Mouse (Mus musculus): ENCODE data around the gene Ints7. TPM values are rescaled to one million over a fixed set of nuclear protein-coding genes. Genes with fewer than 3 reads are reported as not detected.

Gene Ints7
- polyA plus RNA-seq, 1 experiment: 17.4 TPM

DNA sequence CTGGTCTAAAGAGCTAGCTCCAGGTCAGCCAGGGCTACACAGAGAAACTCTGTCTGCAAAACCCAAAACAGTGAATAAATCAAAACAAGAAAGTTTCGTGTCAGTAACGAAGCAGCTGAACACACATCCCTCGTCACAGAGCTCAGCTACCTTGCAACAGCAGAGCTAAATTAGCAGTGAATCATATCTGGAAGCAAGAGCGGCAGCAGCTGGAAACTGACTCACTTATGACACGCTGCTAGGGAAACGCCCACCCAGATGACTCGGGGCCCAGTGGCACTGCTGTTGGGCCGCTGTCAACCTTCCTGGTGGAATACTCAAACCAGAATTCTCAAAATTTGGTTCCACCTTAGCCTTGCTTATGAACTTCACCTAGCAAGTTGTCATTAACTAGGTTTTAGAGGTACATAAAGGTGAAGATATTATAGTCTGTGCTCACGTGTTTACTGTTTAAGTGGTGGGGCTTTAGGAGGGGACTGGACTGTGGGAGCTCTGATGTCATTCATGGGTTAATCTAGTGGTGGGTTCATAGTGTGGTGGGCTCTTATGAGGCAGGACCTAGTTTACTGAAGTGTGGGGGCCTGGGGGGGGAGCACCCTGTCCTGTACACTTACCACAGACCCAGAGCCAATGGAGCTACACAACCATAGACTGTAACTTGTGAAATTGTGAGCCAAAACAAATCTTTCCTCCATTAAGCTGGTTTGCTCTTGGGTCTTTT, 86.9 kb downstream of the Ints7 start:
- DNase-seq: no peak

DNA sequence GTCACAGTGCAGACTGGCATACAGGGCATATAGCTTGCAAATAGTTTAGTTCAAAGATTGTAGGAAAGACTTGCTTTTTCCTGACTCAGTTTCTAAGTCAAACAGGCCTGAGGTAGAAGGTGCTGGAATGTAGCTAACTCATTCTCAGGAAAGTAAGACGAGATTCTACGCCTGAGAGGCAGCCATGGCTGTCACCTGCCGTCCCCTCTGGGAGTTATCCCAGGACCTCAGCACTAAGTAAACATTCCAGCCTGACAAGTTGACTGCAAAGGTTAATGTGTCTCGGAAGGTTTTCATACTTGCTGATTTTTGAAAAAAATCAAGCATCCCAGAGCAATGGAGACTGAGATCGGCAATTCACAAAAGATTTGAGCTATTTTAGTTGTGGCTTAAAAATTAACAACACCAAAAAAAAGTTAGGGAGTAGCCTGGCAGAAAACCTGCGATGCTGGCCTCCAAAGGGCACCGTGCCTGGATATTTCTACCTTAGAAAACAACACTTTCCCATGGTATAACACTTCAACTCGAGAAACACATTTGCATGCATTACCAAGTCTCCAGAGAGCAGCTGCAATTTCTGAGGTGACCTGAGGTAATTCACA, 87.6 kb downstream of the Ints7 start:
- Histone ChIP-seq H3K4me1 (ENCODE audit: control insufficient read depth, insufficient read depth, low read length) (no peaks in the 10 kb centered on the region; the same call in 1 of the 2 replicates), H3K4me3 (replicated peaks; ENCODE audit: extremely low read depth, low read depth, low read length) (no peak overlapping the region)
- no peak for DNase-seq
- WGBS: 41% methylated on average over 8 of the region's 8 CpGs
- no peak for TF ChIP-seq POLR2A (IDR thresholded peaks at IDR 0.05; ENCODE audit: borderline replicate concordance, extremely low read depth, low read depth, low read length)
- TF ChIP-seq CTCF (IDR thresholded peaks at IDR 0.05; ENCODE audit: insufficient read depth, low read length): no peak

More for the DNA sequence above, 86.9 kb downstream of the Ints7 start:
- Histone ChIP-seq H3K4me3 (replicated peaks; ENCODE audit: extremely low read depth, low read depth, low read length) (no peak overlapping the region), H3K4me1 (ENCODE audit: control insufficient read depth, insufficient read depth, low read length) (no peaks in the 10 kb centered on the region; the same call in 1 of the 2 replicates)
- TF ChIP-seq POLR2A (IDR thresholded peaks at IDR 0.05; ENCODE audit: borderline replicate concordance, extremely low read depth, low read depth, low read length): no peak
- TF ChIP-seq CTCF (IDR thresholded peaks at IDR 0.05; ENCODE audit: insufficient read depth, low read length): no peak
- 47% methylated on average over 9 of the region's 9 CpGs for WGBS

DNA sequence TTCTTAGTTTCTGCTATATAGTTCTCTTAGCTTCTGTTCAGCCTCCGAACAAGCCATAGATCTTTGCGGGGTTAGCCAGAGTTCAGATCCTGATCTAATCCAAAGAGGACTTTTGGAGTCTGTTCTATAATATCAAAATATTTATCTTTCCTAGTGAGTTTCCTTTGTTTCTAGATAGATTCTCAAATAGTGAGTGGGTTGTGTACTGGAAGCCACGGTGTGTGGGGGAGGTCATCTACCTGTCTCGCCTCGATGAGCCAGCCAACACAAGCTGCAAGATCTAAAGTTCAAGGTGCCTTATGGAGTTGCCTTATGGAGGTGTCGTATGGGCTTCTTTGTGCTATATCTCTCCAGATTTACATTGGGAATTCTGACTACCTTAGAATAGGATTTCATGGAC, 88.2 kb downstream of the Ints7 start:
- WGBS: 64% methylated on average over 6 of the region's 6 CpGs
- TF ChIP-seq POLR2A (IDR thresholded peaks at IDR 0.05; ENCODE audit: borderline replicate concordance, extremely low read depth, low read depth, low read length) (no peak), CTCF (IDR thresholded peaks at IDR 0.05; ENCODE audit: insufficient read depth, low read length) (no peak)
- DNase-seq: no peak
- H3K4me1 ChIP-seq (ENCODE audit: control insufficient read depth, insufficient read depth, low read length): no peaks in the 10 kb centered on the region; the same call in 1 of the 2 replicates
- no peak overlapping the region for H3K4me3 ChIP-seq (replicated peaks; ENCODE audit: extremely low read depth, low read depth, low read length)

DNA sequence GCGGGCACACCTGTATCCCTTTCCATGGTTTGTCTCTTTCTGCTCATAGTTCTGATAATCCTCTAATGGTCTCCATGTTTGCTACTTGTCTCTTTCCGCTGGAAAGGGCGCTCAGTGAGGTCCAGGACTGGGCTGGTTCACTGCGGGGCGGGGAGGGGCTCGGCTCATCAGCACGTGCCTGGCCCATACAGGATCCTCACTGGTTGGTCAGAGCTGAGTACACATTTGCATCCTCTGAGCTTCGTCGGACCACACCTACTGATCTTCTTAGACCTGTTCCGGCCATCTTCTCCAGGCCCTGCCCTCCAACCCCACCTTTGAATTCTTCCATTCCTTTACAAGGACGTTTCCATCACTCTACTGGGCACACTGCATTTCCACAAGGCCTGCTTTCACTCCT, 90.9 kb downstream of the Ints7 start:
- Histone ChIP-seq H3K4me1 (ENCODE audit: control insufficient read depth, insufficient read depth, low read length) (no peaks in the 10 kb centered on the region; the same call in 1 of the 2 replicates), H3K4me3 (replicated peaks; ENCODE audit: extremely low read depth, low read depth, low read length) (no peak overlapping the region)
- whole genome bisulfite sequencing: 85% methylated on average over 11 of the region's 11 CpGs
- no peak for TF ChIP-seq CTCF (IDR thresholded peaks at IDR 0.05; ENCODE audit: insufficient read depth, low read length)
- no peak for TF ChIP-seq POLR2A (IDR thresholded peaks at IDR 0.05; ENCODE audit: borderline replicate concordance, extremely low read depth, low read depth, low read length)
- no peak for DNase-seq

DNA sequence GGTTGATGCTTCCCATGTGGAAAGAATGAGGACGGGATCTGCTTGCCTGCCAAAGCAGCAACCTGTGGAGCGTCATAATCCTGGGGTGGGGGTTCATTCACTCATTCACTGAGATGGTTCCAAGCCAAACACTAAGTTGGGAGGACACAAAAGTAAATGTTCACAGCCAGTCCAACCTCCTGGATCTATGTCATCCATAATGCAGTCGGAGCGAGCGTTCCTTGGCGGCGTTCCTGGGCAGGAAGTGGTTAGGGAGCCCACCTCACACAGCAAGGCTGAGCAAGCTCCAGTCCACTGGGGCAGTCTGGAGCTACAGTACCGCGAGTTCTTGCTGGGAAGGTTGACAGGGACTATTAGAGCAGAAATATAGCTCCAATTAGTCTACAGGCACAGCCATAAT, 92.6 kb downstream of the Ints7 start:
- Histone ChIP-seq H3K4me1 (ENCODE audit: control insufficient read depth, insufficient read depth, low read length) (no peaks in the 10 kb centered on the region), H3K4me3 (replicated peaks; ENCODE audit: extremely low read depth, low read depth, low read length) (no peak overlapping the region)
- no peak for TF ChIP-seq CTCF (IDR thresholded peaks at IDR 0.05; ENCODE audit: insufficient read depth, low read length)
- TF ChIP-seq POLR2A (IDR thresholded peaks at IDR 0.05; ENCODE audit: borderline replicate concordance, extremely low read depth, low read depth, low read length): no peak
- WGBS: 75% methylated on average over 9 of the region's 9 CpGs
- DNase-seq: no peak

Other genes starting within 250 kb of the Ints7 start
- 8.0 and 8.4 TPM in 2 replicates for gene Tmem206, start 249.7 kb upstream of the Ints7 start, polyA plus RNA-seq (2012; rRNA removed)
- 91.0 and 94.6 TPM in 2 replicates for gene Ppp2r5a, start 172.4 kb upstream of the Ints7 start, polyA plus RNA-seq (2012; rRNA removed)
- 0.28 and 0.46 TPM in 2 replicates for gene Dtl, start 92 bp upstream of the Ints7 start, polyA plus RNA-seq (2012; rRNA removed)
- 10.7 and 14.8 TPM in 2 replicates for gene Lpgat1, start 142.2 kb downstream of the Ints7 start, polyA plus RNA-seq (2012; rRNA removed)
- gene Nek2, start 245.8 kb downstream of the Ints7 start, polyA plus RNA-seq (2012; rRNA removed): 1.9 and 3.7 TPM in 2 replicates